Mouse (Mus musculus): ENCODE results near the gene Pear1. TPM values are rescaled to one million over a fixed set of nuclear protein-coding genes. Genes with fewer than 3 reads are reported as not detected.
A peak's percentile ranks its signal among the peaks of the same experiment; 100 is the strongest.

Pear1 gene
- polyA plus RNA-seq, 1 experiment = 164 TPM

- H3K9me3 ChIP-seq = no peaks in the 10 kb centered on the region
- peaks cover 27% of the 10 kb centered on the region for H3K27me3 ChIP-seq (replicated peaks)
- peaks cover 23% of the 10 kb centered on the region for H3K36me3 ChIP-seq (replicated peaks; ENCODE audit: low read length)
- H3K4me3 ChIP-seq (replicated peaks) = peak overlapping the region; percentile 98
- peaks cover 72% of the 10 kb centered on the region for H3K4me1 ChIP-seq
- TF ChIP-seq GATA1 (IDR thresholded peaks at IDR 0.05; ENCODE audit: borderline replicate concordance, low read length) (no peak), FLI1 (IDR thresholded peaks at IDR 0.05; ENCODE audit: low read length) (no peak)
Observed at GRCm38 (mm10) chr3:87768844-87769243, 55.3 kb downstream of the Pear1 start.

- peaks cover 23% of the 10 kb centered on the region for H3K27me3 ChIP-seq (replicated peaks)
- H3K36me3 ChIP-seq (replicated peaks; ENCODE audit: low read length) = peaks cover 25% of the 10 kb centered on the region
- TF ChIP-seq FLI1 (IDR thresholded peaks at IDR 0.05; ENCODE audit: low read length) (no peak), GATA1 (IDR thresholded peaks at IDR 0.05; ENCODE audit: borderline replicate concordance, low read length) (no peak)
- peak overlapping the region; percentile 98 for H3K4me3 ChIP-seq (replicated peaks)
- H3K4me1 ChIP-seq = peaks cover 76% of the 10 kb centered on the region
- H3K9me3 ChIP-seq = no peaks in the 10 kb centered on the region
Observed at GRCm38 (mm10) chr3:87768431-87768830, 55.7 kb downstream of the Pear1 start.

- H3K36me3 ChIP-seq (replicated peaks; ENCODE audit: low read length) = peaks cover 32% of the 10 kb centered on the region
- H3K9me3 ChIP-seq = no peaks in the 10 kb centered on the region
- no peak for TF ChIP-seq GATA1 (IDR thresholded peaks at IDR 0.05; ENCODE audit: borderline replicate concordance, low read length)
- no peak for TF ChIP-seq FLI1 (IDR thresholded peaks at IDR 0.05; ENCODE audit: low read length)
- H3K4me3 ChIP-seq (replicated peaks) = peak overlapping the region; percentile 98
- H3K27me3 ChIP-seq (replicated peaks) = peaks cover 16% of the 10 kb centered on the region
- peaks cover 83% of the 10 kb centered on the region for H3K4me1 ChIP-seq
Observed at GRCm38 (mm10) chr3:87767764-87768163, 56.3 kb downstream of the Pear1 start.

GRCm38 (mm10) chr3:87766284-87766667 lies 57.8 kb downstream of the Pear1 start:
- Histone ChIP-seq H3K4me1 (peaks cover 89% of the 10 kb centered on the region), H3K27me3 (replicated peaks) (peaks cover 2% of the 10 kb centered on the region), H3K36me3 (replicated peaks; ENCODE audit: low read length) (peaks cover 47% of the 10 kb centered on the region), H3K4me3 (replicated peaks) (peak overlapping the region; percentile 92), H3K9me3 (no peaks in the 10 kb centered on the region)
- TF ChIP-seq GATA1 (IDR thresholded peaks at IDR 0.05; ENCODE audit: borderline replicate concordance, low read length) = no peak
- no peak for TF ChIP-seq FLI1 (IDR thresholded peaks at IDR 0.05; ENCODE audit: low read length)

GRCm38 (mm10) chr3:87765631-87766283 lies 58.3 kb downstream of the Pear1 start:
- H3K9me3 ChIP-seq = no peaks in the 10 kb centered on the region
- TF ChIP-seq GATA1 (IDR thresholded peaks at IDR 0.05; ENCODE audit: borderline replicate concordance, low read length) (no peak), FLI1 (IDR thresholded peaks at IDR 0.05; ENCODE audit: low read length) (no peak)

GRCm38 (mm10) chr3:87765091-87765490 lies 59.0 kb downstream of the Pear1 start:
- H3K4me1 ChIP-seq = peaks cover 90% of the 10 kb centered on the region
- H3K4me3 ChIP-seq (replicated peaks) = peak overlapping the region; percentile 92
- TF ChIP-seq FLI1 (IDR thresholded peaks at IDR 0.05; ENCODE audit: low read length) (peak; percentile 58), GATA1 (IDR thresholded peaks at IDR 0.05; ENCODE audit: borderline replicate concordance, low read length) (no peak)

More at GRCm38 (mm10) chr3:87765631-87766283, 58.3 kb downstream of the Pear1 start:
- peaks cover 52% of the 10 kb centered on the region for H3K36me3 ChIP-seq (replicated peaks; ENCODE audit: low read length)
- H3K27me3 ChIP-seq (replicated peaks) = no peaks in the 10 kb centered on the region
- peaks cover 89% of the 10 kb centered on the region for H3K4me1 ChIP-seq
- H3K4me3 ChIP-seq (replicated peaks) = peak overlapping the region; percentile 92

GRCm38 (mm10) chr3:87764506-87764905 lies 59.6 kb downstream of the Pear1 start:
- H3K4me1 ChIP-seq = peaks cover 90% of the 10 kb centered on the region
- H3K9me3 ChIP-seq = no peaks in the 10 kb centered on the region
- TF ChIP-seq FLI1 (IDR thresholded peaks at IDR 0.05; ENCODE audit: low read length) (no peak), GATA1 (IDR thresholded peaks at IDR 0.05; ENCODE audit: borderline replicate concordance, low read length) (no peak)
- no peaks in the 10 kb centered on the region for H3K27me3 ChIP-seq (replicated peaks)
- H3K36me3 ChIP-seq (replicated peaks; ENCODE audit: low read length) = peaks cover 61% of the 10 kb centered on the region
- H3K4me3 ChIP-seq (replicated peaks) = peak overlapping the region; percentile 92

More at GRCm38 (mm10) chr3:87765091-87765490, 59.0 kb downstream of the Pear1 start:
- no peaks in the 10 kb centered on the region for H3K9me3 ChIP-seq
- H3K36me3 ChIP-seq (replicated peaks; ENCODE audit: low read length) = peaks cover 56% of the 10 kb centered on the region
- H3K27me3 ChIP-seq (replicated peaks) = no peaks in the 10 kb centered on the region

- Histone ChIP-seq H3K4me3 (replicated peaks) (peak overlapping the region; percentile 92), H3K27me3 (replicated peaks) (no peaks in the 10 kb centered on the region), H3K4me1 (peaks cover 92% of the 10 kb centered on the region), H3K36me3 (replicated peaks; ENCODE audit: low read length) (peaks cover 69% of the 10 kb centered on the region), H3K9me3 (no peaks in the 10 kb centered on the region)
- no peak for TF ChIP-seq FLI1 (IDR thresholded peaks at IDR 0.05; ENCODE audit: low read length)
- no peak for TF ChIP-seq GATA1 (IDR thresholded peaks at IDR 0.05; ENCODE audit: borderline replicate concordance, low read length)
Observed at GRCm38 (mm10) chr3:87763683-87764289, 60.3 kb downstream of the Pear1 start.

- Histone ChIP-seq H3K4me3 (replicated peaks) (peak overlapping the region; percentile 82), H3K27me3 (replicated peaks) (no peaks in the 10 kb centered on the region), H3K9me3 (no peaks in the 10 kb centered on the region), H3K4me1 (peaks cover 97% of the 10 kb centered on the region), H3K36me3 (replicated peaks; ENCODE audit: low read length) (peaks cover 74% of the 10 kb centered on the region)
- TF ChIP-seq GATA1 (IDR thresholded peaks at IDR 0.05; ENCODE audit: borderline replicate concordance, low read length) (no peak), FLI1 (IDR thresholded peaks at IDR 0.05; ENCODE audit: low read length) (no peak)
Observed at GRCm38 (mm10) chr3:87763202-87763601, 60.9 kb downstream of the Pear1 start.

Measured in megakaryocyte, embryonic 14.5 days (primary cell).